Mouse (Mus musculus): Measurements from ENCODE around the gene Fam43a. TPM values are rescaled to one million over a fixed set of nuclear protein-coding genes. Genes with fewer than 3 reads are reported as not detected.

Fam43a gene
- total RNA-seq (2021), result 10 to 100 TPM; 15.1 to 16.9 TPM
- long read RNA-seq, experiment 1, transcript Fam43a-201 (1 exons, 3,075 nt), result major isoform, 7 of 7 reads
- long read RNA-seq, experiment 1, partial matches to known transcripts, result 0 of 7 reads
- long read RNA-seq, experiment 1, other reads (novel, unspliced or antisense), result 0 of 7 reads
- long read RNA-seq, experiment 2, transcript Fam43a-201 (1 exons, 3,075 nt), result major isoform, 8 of 8 reads
- long read RNA-seq, experiment 2, partial matches to known transcripts, result 0 of 8 reads
- long read RNA-seq, experiment 2, other reads (novel, unspliced or antisense), result 0 of 8 reads

- DNase-seq (ENCODE audit: low spot score in 2 of 2), result peak; percentile 68 to 80
Observed at GRCm38 (mm10) chr16:30599491-30600268, at the start of gene Fam43a. Gene Fam43a, plus strand, starts transcription at chr16:30599723.

GRCm38 (mm10) chr16:30549966-30550747 lies 49.4 kb upstream of the Fam43a start:
- DNase-seq (ENCODE audit: low spot score in 2 of 2), result peak; percentile 79 to 87

- peak in 1 of 2 experiments; percentile 26 for DNase-seq (ENCODE audit: low spot score in 2 of 2)
Observed at GRCm38 (mm10) chr16:30550748-30551192, 48.8 kb upstream of the Fam43a start, which contains the start of gene Tmem44. Gene Tmem44, minus strand, starts transcription at chr16:30550842.

GRCm38 (mm10) chr16:30552621-30553338 lies 46.7 kb upstream of the Fam43a start:
- peak; percentile 74 to 87 for DNase-seq (ENCODE audit: low spot score in 2 of 2)

- DNase-seq (ENCODE audit: low spot score in 2 of 2), result no peak
Observed at GRCm38 (mm10) chr16:30554109-30554508, 45.4 kb upstream of the Fam43a start.

GRCm38 (mm10) chr16:30559312-30559992 lies 40.1 kb upstream of the Fam43a start:
- DNase-seq (ENCODE audit: low spot score in 2 of 2), result no peak

GRCm38 (mm10) chr16:30560601-30561000 lies 38.9 kb upstream of the Fam43a start:
- DNase-seq (ENCODE audit: low spot score in 2 of 2), result no peak

- DNase-seq (ENCODE audit: low spot score in 2 of 2), result no peak
Observed at GRCm38 (mm10) chr16:30565631-30566030, 33.9 kb upstream of the Fam43a start.

- no peak for DNase-seq (ENCODE audit: low spot score in 2 of 2)
Observed at GRCm38 (mm10) chr16:30570173-30570572, 29.4 kb upstream of the Fam43a start.

- no peak for DNase-seq (ENCODE audit: low spot score in 2 of 2)
Observed at GRCm38 (mm10) chr16:30571378-30571777, 28.1 kb upstream of the Fam43a start.

- DNase-seq (ENCODE audit: low spot score in 2 of 2), result no peak
Observed at GRCm38 (mm10) chr16:30572239-30572638, 27.3 kb upstream of the Fam43a start.

GRCm38 (mm10) chr16:30575815-30576214 lies 23.7 kb upstream of the Fam43a start:
- no peak for DNase-seq (ENCODE audit: low spot score in 2 of 2)

- DNase-seq (ENCODE audit: low spot score in 2 of 2), result peak in 1 of 2 experiments; percentile 57
Observed at GRCm38 (mm10) chr16:30576392-30576791, 23.1 kb upstream of the Fam43a start.

- no peak for DNase-seq (ENCODE audit: low spot score in 2 of 2)
Observed at GRCm38 (mm10) chr16:30580765-30581164, 18.8 kb upstream of the Fam43a start.

GRCm38 (mm10) chr16:30586935-30587493 lies 12.5 kb upstream of the Fam43a start:
- DNase-seq (ENCODE audit: low spot score in 2 of 2), result no peak

- peak; percentile 88 to 94 for DNase-seq (ENCODE audit: low spot score in 2 of 2)
Observed at GRCm38 (mm10) chr16:30587494-30588327, 11.8 kb upstream of the Fam43a start, which contains the start of gene Lsg1. Gene Lsg1, minus strand, starts transcription at chr16:30587592.

GRCm38 (mm10) chr16:30590264-30591209 lies 9.0 kb upstream of the Fam43a start:
- no peak for DNase-seq (ENCODE audit: low spot score in 2 of 2)

- DNase-seq (ENCODE audit: low spot score in 2 of 2), result no peak
Observed at GRCm38 (mm10) chr16:30591990-30592389, 7.5 kb upstream of the Fam43a start.
